29 mouse cellular contexts compared by ENCODE assay signal in genomic region chr8:55028371-55028770, GRCm38 (mm10).
"Had no signal": no experiment of that assay in that cellular context is flagged by ENCODE, and none has a peak within 500 bp of the region (broad histone marks: within the 10 kb centered on the region; RNA-seq: fewer than 3 reads in every experiment).

No protein-coding gene starts in this region.

- ATAC-seq: forebrain, embryonic 13.5 days; forebrain, embryonic 14.5 days; forebrain, embryonic 15.5 days; forebrain, embryonic 16.5 days; forebrain, postnatal 0 days had no signal

- H3K4me2 ChIP-seq: embryonic facial prominence, embryonic 12.5 days; embryonic facial prominence, embryonic 13.5 days; embryonic facial prominence, embryonic 15.5 days; forebrain, embryonic 12.5 days; forebrain, embryonic 13.5 days; forebrain, embryonic 15.5 days had no signal

- H3K27ac ChIP-seq: embryonic facial prominence, embryonic 10.5 days; embryonic facial prominence, embryonic 12.5 days; embryonic facial prominence, embryonic 13.5 days; embryonic facial prominence, embryonic 15.5 days; forebrain, embryonic 10.5 days; forebrain, embryonic 12.5 days; forebrain, embryonic 13.5 days; gastrocnemius, adult 2 months had no signal

- H3K4me3 ChIP-seq: embryonic facial prominence, embryonic 10.5 days; embryonic facial prominence, embryonic 12.5 days; embryonic facial prominence, embryonic 13.5 days; embryonic facial prominence, embryonic 15.5 days; erythroblast, embryonic 14.5 days; forebrain, embryonic 10.5 days; forebrain, embryonic 12.5 days; forebrain, embryonic 13.5 days; forebrain, embryonic 15.5 days; gastrocnemius, adult 2 months had no signal

- H3K4me1 ChIP-seq: embryonic facial prominence, embryonic 10.5 days; embryonic facial prominence, embryonic 12.5 days; embryonic facial prominence, embryonic 13.5 days; embryonic facial prominence, embryonic 15.5 days had no signal

- H3K9me3 ChIP-seq: embryonic facial prominence, embryonic 10.5 days; embryonic facial prominence, embryonic 12.5 days; embryonic facial prominence, embryonic 13.5 days; embryonic facial prominence, embryonic 15.5 days; forebrain, embryonic 10.5 days; forebrain, embryonic 12.5 days; forebrain, embryonic 13.5 days; forebrain, embryonic 15.5 days had no signal

- H3K9ac ChIP-seq: embryonic facial prominence, embryonic 12.5 days; embryonic facial prominence, embryonic 13.5 days; embryonic facial prominence, embryonic 15.5 days; forebrain, embryonic 12.5 days; forebrain, embryonic 13.5 days; forebrain, embryonic 15.5 days; forebrain, postnatal 0 days had no signal

- DNase-seq: cerebellum, adult 18-20 months; cerebellum, adult 2 months; cerebellum, adult 8-10 months; cerebellum, adult 9-10 months; cerebellum, adult 9-11 months; cerebellum, postnatal 10 days; cerebellum, postnatal 14 days; cerebellum, postnatal 25 days; cerebellum, postnatal 36 days; embryo, embryonic 11 days; forebrain, postnatal 0 days; gastrocnemius, adult 2 months; gastrocnemius, postnatal 10 days; gastrocnemius, postnatal 14 days; gastrocnemius, postnatal 25 days; gastrocnemius, postnatal 36 days; heart, adult 11 months; heart, adult 18-20 months had no signal

- H3K36me3 ChIP-seq: embryonic facial prominence, embryonic 10.5 days; embryonic facial prominence, embryonic 12.5 days; embryonic facial prominence, embryonic 13.5 days; embryonic facial prominence, embryonic 15.5 days; forebrain, embryonic 10.5 days; forebrain, embryonic 12.5 days; forebrain, embryonic 15.5 days had no signal

- H3K27me3 ChIP-seq: embryonic facial prominence, embryonic 12.5 days; embryonic facial prominence, embryonic 13.5 days; embryonic facial prominence, embryonic 15.5 days; forebrain, embryonic 12.5 days; forebrain, embryonic 13.5 days; forebrain, embryonic 15.5 days had no signal
